In genomic region chr17:8666912-8667311, GRCm38 (mm10) we compare ENCODE assay signal across 26 mouse cellular contexts.
"Had no signal": no experiment of that assay in that cellular context is flagged by ENCODE, and none has a peak within 500 bp of the region (broad histone marks: within the 10 kb centered on the region; RNA-seq: fewer than 3 reads in every experiment).

No protein-coding gene starts in this region.

- H3K27ac ChIP-seq: heart, embryonic 10.5 days; heart, embryonic 13.5 days; heart, embryonic 15.5 days; hindbrain, embryonic 13.5 days; hindbrain, embryonic 15.5 days; hindbrain, postnatal 0 days; kidney, embryonic 15.5 days; kidney, postnatal 0 days; layer of hippocampus, adult 2 months; left cerebral cortex, adult 2 months; limb, embryonic 10.5 days; limb, embryonic 12.5 days; liver, embryonic 13.5 days had no signal

- H3K9me3 ChIP-seq: heart, embryonic 10.5 days; heart, embryonic 13.5 days; heart, embryonic 15.5 days; hindbrain, embryonic 13.5 days; hindbrain, embryonic 15.5 days; kidney, embryonic 15.5 days; limb, embryonic 10.5 days; limb, embryonic 12.5 days; liver, embryonic 13.5 days had no signal

- H3K36me3 ChIP-seq: heart, embryonic 10.5 days; heart, embryonic 13.5 days; heart, embryonic 15.5 days; hindbrain, embryonic 13.5 days; hindbrain, embryonic 15.5 days; kidney, embryonic 15.5 days; limb, embryonic 10.5 days; limb, embryonic 12.5 days; liver, embryonic 13.5 days had no signal

- DNase-seq: gastrocnemius, postnatal 14 days; gastrocnemius, postnatal 36 days; heart, adult 18-20 months; heart, postnatal 14 days; heart, postnatal 36 days; kidney, adult 11 months; kidney, adult 2 months; kidney, adult 9 months; kidney, postnatal 25 days; kidney, postnatal 4 days; liver; liver, embryonic 13.5 days had no signal

- H3K4me2 ChIP-seq: heart, embryonic 13.5 days; heart, embryonic 15.5 days; hindbrain, embryonic 13.5 days; hindbrain, embryonic 15.5 days; kidney, embryonic 15.5 days; limb, embryonic 12.5 days; liver, embryonic 11.5 days; liver, embryonic 13.5 days had no signal

- ATAC-seq: hindbrain, postnatal 0 days; intestine, embryonic 16.5 days had no signal

- H3K4me3 ChIP-seq: heart, embryonic 10.5 days; heart, embryonic 13.5 days; heart, embryonic 15.5 days; hindbrain, embryonic 13.5 days; hindbrain, embryonic 15.5 days; kidney, embryonic 15.5 days; layer of hippocampus, adult 2 months; left cerebral cortex, adult 2 months; limb, embryonic 10.5 days; limb, embryonic 12.5 days; liver, embryonic 13.5 days had no signal

- H3K27me3 ChIP-seq: hindbrain, embryonic 15.5 days; kidney, embryonic 15.5 days; limb, embryonic 12.5 days; liver, embryonic 13.5 days had no signal

- H3K9ac ChIP-seq: heart, embryonic 13.5 days; heart, embryonic 15.5 days; hindbrain, embryonic 13.5 days; hindbrain, embryonic 15.5 days; kidney, embryonic 15.5 days; limb, embryonic 12.5 days; liver, embryonic 13.5 days had no signal

- H3K4me1 ChIP-seq: heart, embryonic 10.5 days; heart, embryonic 13.5 days; heart, embryonic 15.5 days; hindbrain, embryonic 13.5 days; hindbrain, embryonic 15.5 days; kidney, embryonic 15.5 days; limb, embryonic 10.5 days; limb, embryonic 12.5 days; liver, embryonic 13.5 days had no signal
